Mouse (Mus musculus) spleen, adult 2 months (tissue): ENCODE measurements at regions not wholly inside any gene's neighbourhood (a gene's known extent, or its start where the extent isn't known, plus 50 kb on each side); places are given as distances from the start of the nearest gene placed in this dataset.

ENCODE experiments used
- CTCF ChIP-seq: fragments of 200-500 bp; IDR thresholded peaks from 2 replicates; pipeline ENCODE4 v1.5.1; 2011; ENCODE audit warnings: mild to moderate bottlenecking, inconsistent platforms; ENCODE audit not compliant: insufficient read depth, insufficient read length, insufficient replicate concordance; ENCODE audit errors: extremely low read depth
- POLR2A ChIP-seq: fragments of 200-500 bp; IDR thresholded peaks from 2 replicates; pipeline ENCODE4 v1.6.1; 2011; ENCODE audit warnings: low read depth, low read length, inconsistent platforms

DNA sequence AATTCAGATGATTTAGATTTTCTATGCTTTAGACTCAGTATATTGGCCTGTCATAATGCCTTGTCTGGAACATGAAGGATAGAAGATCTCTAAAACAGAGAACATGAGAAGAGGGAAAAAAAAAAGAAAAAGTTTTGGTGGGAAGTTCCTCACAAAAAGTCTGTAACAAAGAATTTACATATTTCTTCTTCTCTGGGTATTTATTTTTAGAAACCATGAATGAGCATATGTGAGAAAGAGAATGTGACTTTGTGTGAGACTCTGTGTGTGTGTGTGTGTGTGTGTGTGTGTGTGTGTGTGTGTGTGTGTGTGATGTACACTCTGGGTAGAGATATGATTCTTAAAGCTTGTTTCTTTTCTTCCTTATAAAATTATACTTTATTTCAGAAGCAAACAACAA, 109.9 kb downstream of the Arl4a start:
- TF ChIP-seq CTCF: no peak
- no peak for TF ChIP-seq POLR2A
